Mouse (Mus musculus) lung, postnatal 0 days (tissue): ENCODE results near the gene Cpt1a.

Source experiments
- CTCF ChIP-seq: IDR thresholded peaks from 2 replicates; pipeline ENCODE4 v1.5.1; 2016; ENCODE audit warnings: antibody characterized with exemption, mild to moderate bottlenecking
- EP300 ChIP-seq: IDR thresholded peaks from 2 replicates; pipeline ENCODE4 v1.6.1; 2016; ENCODE audit warnings: antibody characterized with exemption, mild to moderate bottlenecking, control low read depth

GRCm38 (mm10) chr19:3374028-3374427, 51.9 kb downstream of the Cpt1a start:
- TF ChIP-seq CTCF (peak; percentile 54), EP300 (no peak)
